Mouse (Mus musculus): Measurements from ENCODE around the gene Msrb2.

DNA sequence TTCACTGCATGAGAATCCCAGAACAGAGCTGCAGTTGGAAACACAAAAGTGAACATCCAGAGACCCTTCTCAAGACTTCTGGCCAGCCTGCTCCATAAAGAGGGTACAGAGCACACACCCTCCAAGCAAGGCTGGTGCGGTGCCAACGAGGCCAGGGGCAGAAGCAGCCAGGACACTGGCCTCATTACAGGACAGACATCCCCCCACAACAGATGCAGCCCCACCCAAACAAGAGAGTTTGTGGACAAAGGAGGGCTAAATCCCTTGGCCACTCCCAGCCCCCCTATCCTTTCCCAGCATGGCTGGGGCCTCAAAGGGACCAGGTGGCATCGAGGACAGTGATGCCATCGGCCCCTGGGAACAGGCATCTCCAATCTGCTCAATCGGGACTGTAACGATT, 51.8 kb downstream of the Msrb2 start:
- TF ChIP-seq POLR2A (IDR thresholded peaks at IDR 0.05; ENCODE audit: low read depth, low read length), result no peak
- no peak for TF ChIP-seq CTCF (IDR thresholded peaks at IDR 0.05; ENCODE audit: extremely low read depth, insufficient read depth, insufficient read length, insufficient replicate concordance)
